Mouse (Mus musculus) c-Kit-positive CD71-positive TER-119-positive erythroid progenitor cells, embryonic 14.5 days (primary cell): Measurements from ENCODE around the gene Gm49403.

Experiments
- DNase-seq: peaks from one replicate; pipeline ENCODE4 v3.0.0-alpha.2; 2013; ENCODE audit warnings: low spot score

Gm49403 gene

GRCm38 (mm10) chr19:8911810-8912209 lies 28.1 kb downstream of the Gm49403 start:
- no peak for DNase-seq

GRCm38 (mm10) chr19:8914212-8914611 lies 30.5 kb downstream of the Gm49403 start:
- DNase-seq, result no peak

- no peak for DNase-seq
Measured at GRCm38 (mm10) chr19:8919000-8919399, 35.3 kb downstream of the Gm49403 start.

- DNase-seq, result no peak
Measured at GRCm38 (mm10) chr19:8919684-8920072, 35.9 kb downstream of the Gm49403 start.

GRCm38 (mm10) chr19:8920073-8920736 lies 36.5 kb downstream of the Gm49403 start, which contains the start of gene B3gat3:
TSS of gene B3gat3 (plus strand) at chr19:8920374.
- DNase-seq, result peak; percentile 90

GRCm38 (mm10) chr19:8920836-8921291 lies 37.1 kb downstream of the Gm49403 start:
- DNase-seq, result peak; percentile 75

GRCm38 (mm10) chr19:8921741-8922140 lies 38.0 kb downstream of the Gm49403 start:
- DNase-seq, result no peak

- DNase-seq, result no peak
Measured at GRCm38 (mm10) chr19:8926766-8927165, 43.0 kb downstream of the Gm49403 start.

GRCm38 (mm10) chr19:8927891-8928525 lies 44.3 kb downstream of the Gm49403 start:
- no peak for DNase-seq

- DNase-seq, result no peak
Measured at GRCm38 (mm10) chr19:8928689-8929223, 45.0 kb downstream of the Gm49403 start.

GRCm38 (mm10) chr19:8929224-8930088 lies 45.7 kb downstream of the Gm49403 start, which contains the start of the genes Rom1 and Eml3:
TSS of gene Rom1 (minus strand) at chr19:8929356.
TSS of gene Eml3 (plus strand) at chr19:8929552.
- peak; percentile 82 for DNase-seq

- DNase-seq, result no peak
Measured at GRCm38 (mm10) chr19:8930117-8930516, 46.4 kb downstream of the Gm49403 start.

- DNase-seq, result no peak
Measured at GRCm38 (mm10) chr19:8930771-8931170, 47.0 kb downstream of the Gm49403 start.

GRCm38 (mm10) chr19:8936736-8937135 lies 53.0 kb downstream of the Gm49403 start:
- no peak for DNase-seq
